Mouse (Mus musculus) liver, adult 2 months (tissue): ENCODE data around the gene Pmm2. TPM values are rescaled to one million over a fixed set of nuclear protein-coding genes. Genes with fewer than 3 reads are reported as not detected.
A peak's percentile ranks its signal among the peaks of the same experiment; 100 is the strongest.

Experiments
- DNase-seq: peaks from one replicate; pipeline ENCODE4 v3.0.0-alpha.2; 2011; ENCODE audit warnings: low read depth, low spot score; ENCODE audit errors: extremely low read depth
- H3K27ac ChIP-seq: fragments of 200-500 bp; replicated peaks from 2 replicates; pipeline ENCODE4 v1.5.1; 2012; ENCODE audit warnings: low read depth, mild to moderate bottlenecking, control low read depth, inconsistent platforms, low read length; ENCODE audit not compliant: insufficient read depth
- H3K27me3 ChIP-seq: fragments of 200-500 bp; 2 replicates; pipeline ENCODE4 v1.6.1; 2012; ENCODE audit warnings: mild to moderate bottlenecking, moderate library complexity, low read length, inconsistent platforms; ENCODE audit not compliant: control insufficient read depth, insufficient read depth
- H3K36me3 ChIP-seq: fragments of 200-500 bp; 2 replicates; pipeline ENCODE4 v1.6.1; 2012; ENCODE audit warnings: low read length, inconsistent platforms; ENCODE audit not compliant: control insufficient read depth, insufficient read depth
- H3K4me1 ChIP-seq: fragments of 200-500 bp; 2 replicates; pipeline ENCODE4 v1.6.1; 2011; ENCODE audit warnings: low read length; ENCODE audit not compliant: control insufficient read depth, insufficient read depth
- H3K4me3 ChIP-seq: fragments of 200-500 bp; 2 replicates; pipeline ENCODE4 v1.5.1; 2011; ENCODE audit warnings: low read depth, mild to moderate bottlenecking, control low read depth, low read length, moderate library complexity; ENCODE audit not compliant: insufficient read depth
- H3K79me2 ChIP-seq: fragments of 200-500 bp; 2 replicates; pipeline ENCODE4 v1.6.1; 2012; ENCODE audit warnings: inconsistent platforms, mild to moderate bottlenecking, low read length, moderate library complexity; ENCODE audit not compliant: control insufficient read depth, insufficient read depth
- H3K9ac ChIP-seq: fragments of 200-500 bp; 2 replicates; pipeline ENCODE4 v1.6.1; 2012; ENCODE audit warnings: low read depth, mild to moderate bottlenecking, control low read depth, inconsistent platforms, low read length
- CTCF ChIP-seq: fragments of 200-500 bp; IDR thresholded peaks from 2 replicates; pipeline ENCODE4 v1.5.1; 2011; ENCODE audit warnings: low read depth, low read length, control low read depth
- POLR2A ChIP-seq: fragments of 200-500 bp; IDR thresholded peaks from 2 replicates; pipeline ENCODE4 v1.6.1; 2011; ENCODE audit warnings: low read length, control low read depth; ENCODE audit not compliant: insufficient read depth; ENCODE audit errors: extremely low read depth
- WGBS: fragments of 180-500 bp; shearing (Covaris S2); methylation state at CpG from one replicate; pipeline ENCODE4 v1.1.7; 2018; 5-methylcytosine and 5-hydroxymethylcytosine counted together
- polyA plus RNA-seq: library from polyadenylated mRNA; depleted of rRNA; stranded (reverse); fragments of >200 nt; gene quantifications from 2 replicates; pipeline ENCODE4 v1.2.3, GENCODE M21; 2012
- total RNA-seq: library from RNA; depleted of rRNA; stranded (reverse); fragments of >200 nt; gene quantifications from 2 replicates; pipeline ENCODE4 v1.2.3, GENCODE M21; 2014

Gene Pmm2
- total and polyA plus RNA-seq, 2 experiments = 27.9 to 65.2 TPM

DNA sequence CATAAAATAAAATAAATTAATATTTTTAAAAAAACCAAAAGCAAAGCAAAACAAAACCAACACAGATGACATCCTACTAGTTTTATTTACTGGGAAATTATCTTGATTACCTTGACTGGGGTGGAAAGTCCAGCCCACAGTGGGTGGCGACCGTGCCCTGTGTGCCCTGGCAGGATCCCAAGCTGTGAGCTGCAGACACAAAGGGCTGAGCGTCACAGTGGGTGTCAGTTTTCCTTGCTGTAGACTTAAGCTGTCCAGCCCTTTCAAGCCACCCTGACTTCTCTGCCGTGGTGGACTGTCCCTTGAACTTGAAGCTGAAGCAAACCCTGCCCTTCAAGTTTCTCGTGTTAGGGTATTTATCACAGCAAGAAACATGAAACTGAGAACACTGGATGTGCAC is 40.6 kb downstream of the Pmm2 start:
- WGBS = 13% methylated on average over 5 of the region's 5 CpGs
- Histone ChIP-seq H3K36me3 (no peaks in the 10 kb centered on the region), H3K9ac (no peak overlapping the region), H3K4me3 (no peak overlapping the region), H3K27ac (no peak overlapping the region), H3K4me1 (peaks cover 11% of the 10 kb centered on the region), H3K27me3 (no peaks in the 10 kb centered on the region), H3K79me2 (no peaks in the 10 kb centered on the region)
- TF ChIP-seq POLR2A (no peak), CTCF (no peak)
- peak; percentile 80 for DNase-seq

DNA sequence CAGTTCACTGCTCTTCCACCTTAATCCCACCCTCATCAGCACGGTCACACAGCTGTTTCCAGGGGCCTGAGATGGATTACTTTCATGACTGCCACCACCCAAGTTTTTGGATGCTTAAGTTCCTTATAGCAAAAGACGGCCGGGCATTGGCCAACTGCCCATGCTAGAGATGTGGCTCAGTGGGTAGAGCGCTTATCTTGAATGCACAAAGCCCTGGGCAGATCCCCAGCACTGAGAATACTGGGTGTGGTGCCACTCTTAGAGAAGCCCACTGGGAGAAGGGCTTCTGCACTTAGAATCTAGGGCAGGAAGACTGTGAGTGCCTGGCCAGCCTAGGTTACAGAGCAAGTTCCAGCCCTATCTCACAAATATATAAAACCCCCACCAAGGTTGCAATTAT is 41.2 kb downstream of the Pmm2 start:
- Histone ChIP-seq H3K79me2 (no peaks in the 10 kb centered on the region), H3K4me1 (peaks cover 8% of the 10 kb centered on the region), H3K27me3 (no peaks in the 10 kb centered on the region), H3K4me3 (no peak overlapping the region), H3K9ac (no peak overlapping the region), H3K27ac (no peak overlapping the region), H3K36me3 (no peaks in the 10 kb centered on the region)
- WGBS = 87% methylated on average over 4 of the region's 4 CpGs
- TF ChIP-seq CTCF (no peak), POLR2A (no peak)
- DNase-seq = no peak

DNA sequence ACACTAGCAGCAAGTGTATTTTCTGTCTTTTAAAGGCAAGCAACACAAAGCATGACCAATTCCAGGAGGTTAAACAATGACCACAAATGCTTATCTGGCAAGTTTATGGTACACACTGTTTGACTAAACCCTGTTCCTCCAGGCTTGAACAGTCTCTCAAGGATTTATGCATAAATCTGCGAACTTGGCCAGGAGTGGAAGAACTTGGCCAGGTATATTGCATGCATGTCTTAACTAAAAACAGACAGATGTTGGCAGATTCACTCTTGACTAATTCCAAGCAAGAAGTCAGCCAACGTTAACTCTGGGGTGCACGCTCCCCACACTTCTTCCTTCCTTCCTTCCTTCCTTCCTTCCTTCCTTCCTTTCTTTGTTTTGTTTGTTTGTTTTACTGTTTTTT is 42.3 kb downstream of the Pmm2 start:
- DNase-seq = no peak
- TF ChIP-seq CTCF (no peak), POLR2A (no peak)
- no peak overlapping the region for H3K9ac ChIP-seq
- no peaks in the 10 kb centered on the region for H3K36me3 ChIP-seq
- H3K27ac ChIP-seq = no peak overlapping the region
- no peaks in the 10 kb centered on the region for H3K27me3 ChIP-seq
- no peak overlapping the region for H3K4me3 ChIP-seq
- WGBS = 80% methylated on average over 3 of the region's 3 CpGs
- H3K4me1 ChIP-seq = peaks cover 3% of the 10 kb centered on the region
- H3K79me2 ChIP-seq = no peaks in the 10 kb centered on the region

DNA sequence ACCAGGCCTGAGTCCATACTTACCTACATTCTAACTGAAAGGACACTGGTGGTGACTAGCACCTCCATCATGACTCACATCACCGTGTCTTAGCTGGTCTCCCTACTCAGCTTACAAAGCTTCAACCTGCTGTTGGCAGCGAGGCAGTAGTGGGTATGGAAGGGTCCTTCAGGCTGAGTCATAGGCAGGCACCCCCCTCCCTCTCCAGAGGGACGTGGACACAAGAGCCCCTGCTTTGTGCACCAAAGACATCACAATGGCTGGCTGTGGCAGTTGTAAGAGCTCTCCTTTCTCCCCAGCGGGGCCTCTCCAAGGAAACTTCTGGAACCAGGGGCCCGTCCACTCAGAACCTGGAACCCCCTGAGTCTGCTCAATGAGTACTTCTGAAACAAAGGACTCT is 43.0 kb downstream of the Pmm2 start, which contains the start of gene Gm5767:
Gm5767 (plus strand) TSS at position 301 of the 400 bp plus-strand sequence.
- DNase-seq = no peak
- no peak within 1 kb of the TSS for H3K4me3 ChIP-seq
- H3K79me2 ChIP-seq = no peaks in the 10 kb centered on the region
- no peaks in the 10 kb centered on the region for H3K27me3 ChIP-seq
- H3K9ac ChIP-seq = no peak within 1 kb of the TSS
- peaks cover 3% of the 10 kb centered on the region for H3K4me1 ChIP-seq
- H3K36me3 ChIP-seq = no peaks in the 10 kb centered on the region
- 92% methylated on average over 5 of the region's 5 CpGs for WGBS
- TF ChIP-seq POLR2A (no peak), CTCF (no peak)
- no peak within 1 kb of the TSS for H3K27ac ChIP-seq

DNA sequence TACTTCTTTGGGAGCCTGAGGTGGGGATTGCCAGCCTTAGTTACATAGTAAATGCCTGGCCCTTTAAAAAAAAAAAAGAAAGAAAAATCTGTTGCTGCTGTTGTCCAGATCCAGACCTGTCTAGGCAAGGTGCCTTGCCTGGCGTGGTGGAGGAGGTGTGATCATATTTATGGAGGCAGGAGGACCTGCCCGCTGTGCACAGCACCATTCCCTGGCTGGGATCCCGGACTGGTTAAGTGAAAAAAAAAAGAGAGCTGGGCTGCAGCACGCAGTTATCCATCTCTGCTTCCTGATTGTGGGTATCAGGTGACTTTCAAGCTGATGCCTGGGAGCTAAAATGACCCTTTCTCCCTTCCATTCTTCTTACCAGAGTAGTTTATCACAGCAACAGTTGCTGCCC is 47.6 kb downstream of the Pmm2 start:
- no peak for TF ChIP-seq POLR2A
- TF ChIP-seq CTCF = no peak
- no peak for DNase-seq
- H3K27me3 ChIP-seq = no peaks in the 10 kb centered on the region
- peaks cover 11% of the 10 kb centered on the region for H3K4me1 ChIP-seq
- H3K9ac ChIP-seq = no peak overlapping the region
- whole genome bisulfite sequencing = 37% methylated on average over 4 of the region's 4 CpGs
- no peak overlapping the region for H3K27ac ChIP-seq
- no peak overlapping the region for H3K4me3 ChIP-seq
- H3K36me3 ChIP-seq = peaks cover 9% of the 10 kb centered on the region; the same call in 1 of the 2 replicates
- no peaks in the 10 kb centered on the region for H3K79me2 ChIP-seq

DNA sequence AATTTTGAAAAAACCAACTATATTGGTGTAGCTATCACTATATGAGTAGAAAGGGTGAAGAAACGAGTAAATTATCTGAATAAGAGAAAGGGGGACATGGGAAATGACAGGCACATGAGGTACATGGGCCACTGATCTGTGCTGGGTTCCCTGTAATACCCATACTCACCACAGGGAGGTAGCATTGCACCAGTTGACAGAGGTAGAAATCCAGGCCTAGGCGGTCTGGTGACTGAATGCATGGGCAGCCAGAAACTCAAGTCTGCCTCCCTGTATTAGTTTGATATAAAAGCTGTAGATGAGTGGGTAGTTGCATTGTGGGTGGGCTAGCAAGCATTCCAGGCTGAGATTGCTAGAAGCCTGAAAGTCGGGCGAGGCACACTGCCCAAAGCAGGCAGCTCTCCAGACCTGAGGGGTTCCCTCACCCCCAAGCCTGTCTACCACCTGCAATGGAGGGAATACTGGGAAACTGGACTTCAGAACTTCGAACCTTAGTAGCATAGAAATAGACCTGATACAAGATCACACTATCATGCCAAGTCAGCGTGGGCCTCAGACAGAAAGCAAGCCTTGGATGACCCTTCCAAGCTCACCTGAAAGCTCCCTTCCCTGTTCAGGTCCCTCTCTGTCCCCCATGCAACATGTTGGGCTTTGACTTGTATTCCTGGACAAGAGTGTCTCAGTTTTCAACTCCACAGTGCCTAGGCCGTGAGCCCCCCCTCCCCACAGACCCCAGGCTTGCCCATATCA is 48.8 kb downstream of the Pmm2 start:
- Histone ChIP-seq H3K4me3 (no peak overlapping the region), H3K79me2 (no peaks in the 10 kb centered on the region), H3K27me3 (no peaks in the 10 kb centered on the region), H3K27ac (no peak overlapping the region), H3K9ac (no peak overlapping the region), H3K36me3 (peaks cover 16% of the 10 kb centered on the region), H3K4me1 (peaks cover 11% of the 10 kb centered on the region)
- TF ChIP-seq CTCF = peak; percentile 80
- no peak for TF ChIP-seq POLR2A
- DNase-seq = peak; percentile 45
- WGBS = 62% methylated on average over 7 of the region's 7 CpGs
